Mouse (Mus musculus) granulocyte monocyte progenitor cell, adult 5-6 weeks (primary cell): ENCODE results near the gene Dctn2. TPM values are rescaled to one million over a fixed set of nuclear protein-coding genes. Genes with fewer than 3 reads are reported as not detected.
"Not testable (repeated sequence)": the region's sequence is repeated elsewhere in the genome, so short reads cannot be mapped to it uniquely, and the experiment has no call there.

Experiments
- ATAC-seq: replicated peaks from 2 replicates; pipeline ENCODE4 v1.8.0; 2016; ENCODE audit warnings: mild to moderate bottlenecking, moderate TSS enrichment, inconsistent platforms; ENCODE audit not compliant: poor library complexity, severe bottlenecking
- total RNA-seq, 2 experiments: library from RNA; stranded (forward) in 1 of 2; stranded (reverse) in 1 of 2; fragments of 200-712, 200-1000 nt in 1 of 2; fragments of >200 nt in 1 of 2; fragmentation: Nextera tagmentation in 1 of 2; gene quantifications; 2 replicates each; pipeline ENCODE4 v1.2.3; 2014 to 2017

Dctn2 gene
- total RNA-seq, 2 experiments from 2014 or later = 62.3 to 83.9 TPM

GRCm38 (mm10) chr10:127287936-127288293, 21.7 kb downstream of the Dctn2 start:
- ATAC-seq = no peak

GRCm38 (mm10) chr10:127288328-127288799, 22.2 kb downstream of the Dctn2 start:
- ATAC-seq = 0 out of 2 replicates have a peak, but pooled peaks have one; percentile 0

DNA sequence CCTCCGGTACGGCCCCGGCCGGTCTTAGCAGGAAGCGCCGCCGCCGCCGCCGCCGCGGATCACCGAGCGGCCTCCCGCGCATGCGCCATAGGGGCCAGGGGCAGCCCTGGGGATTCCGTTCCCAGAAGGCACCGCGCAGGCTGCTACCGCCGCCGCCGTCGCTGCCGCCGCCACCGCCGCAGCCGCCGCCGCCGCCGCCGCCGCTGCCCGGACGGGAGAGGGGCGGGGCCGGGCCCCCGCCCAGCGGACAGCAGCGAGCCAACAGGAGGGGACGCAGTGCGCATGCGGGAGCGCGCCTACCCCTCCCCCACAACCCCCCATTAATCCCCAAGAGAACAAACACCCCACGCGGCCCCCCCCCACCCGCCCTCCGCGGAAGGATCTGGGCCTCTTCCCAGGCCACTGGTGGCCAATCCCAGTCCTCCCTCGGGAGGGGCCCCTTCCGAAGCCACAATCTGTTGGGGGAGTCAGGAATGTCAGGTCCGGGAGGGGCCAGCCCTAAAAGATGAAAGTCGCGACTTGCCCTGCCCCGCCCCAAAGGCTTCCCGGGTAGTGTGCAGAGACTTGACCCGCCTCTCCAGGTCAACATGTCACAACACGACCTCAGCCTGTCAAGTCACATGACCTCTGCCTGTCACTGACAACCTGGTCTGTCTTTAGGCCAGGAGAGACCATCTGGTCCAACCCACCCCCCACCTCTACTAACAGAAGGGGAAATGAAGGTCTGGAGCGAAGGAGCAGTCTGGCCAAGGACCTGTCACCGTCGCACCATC, 22.8 kb downstream of the Dctn2 start, which contains the start of gene Mbd6:
Gene Mbd6, minus strand, starts transcription at position 219 of the 773 bp plus-strand sequence.
- ATAC-seq = peak; percentile 38

DNA sequence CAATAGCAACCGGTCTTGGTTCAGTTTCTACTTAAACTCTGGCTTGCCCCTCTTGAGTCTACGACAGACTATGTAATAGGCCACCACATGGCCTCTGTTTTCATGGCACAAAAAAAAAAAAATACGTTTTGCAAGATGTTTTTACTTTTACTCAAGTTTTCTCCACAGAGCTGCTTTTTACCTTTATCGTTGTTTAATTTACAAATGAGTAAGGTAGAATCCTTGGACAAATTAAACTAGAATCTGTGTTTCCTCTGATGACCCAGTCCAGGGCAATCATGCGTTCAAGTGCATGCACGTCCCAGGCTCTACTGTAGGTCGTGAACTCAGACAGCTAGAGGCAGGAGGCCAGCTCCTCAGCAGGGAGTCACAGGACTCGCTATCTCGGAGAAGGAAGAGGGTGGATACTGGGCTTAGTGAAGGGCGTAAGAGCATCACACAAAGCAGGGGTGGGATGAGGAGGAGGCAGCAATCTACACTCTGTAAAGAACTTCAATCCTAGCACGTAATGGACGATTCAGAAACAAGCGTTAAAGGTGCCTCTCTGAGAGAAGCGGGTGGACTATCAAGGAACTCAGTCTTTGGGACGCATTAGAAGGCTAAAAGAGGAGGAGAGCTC, 23.5 kb downstream of the Dctn2 start:
- no peak for ATAC-seq

DNA sequence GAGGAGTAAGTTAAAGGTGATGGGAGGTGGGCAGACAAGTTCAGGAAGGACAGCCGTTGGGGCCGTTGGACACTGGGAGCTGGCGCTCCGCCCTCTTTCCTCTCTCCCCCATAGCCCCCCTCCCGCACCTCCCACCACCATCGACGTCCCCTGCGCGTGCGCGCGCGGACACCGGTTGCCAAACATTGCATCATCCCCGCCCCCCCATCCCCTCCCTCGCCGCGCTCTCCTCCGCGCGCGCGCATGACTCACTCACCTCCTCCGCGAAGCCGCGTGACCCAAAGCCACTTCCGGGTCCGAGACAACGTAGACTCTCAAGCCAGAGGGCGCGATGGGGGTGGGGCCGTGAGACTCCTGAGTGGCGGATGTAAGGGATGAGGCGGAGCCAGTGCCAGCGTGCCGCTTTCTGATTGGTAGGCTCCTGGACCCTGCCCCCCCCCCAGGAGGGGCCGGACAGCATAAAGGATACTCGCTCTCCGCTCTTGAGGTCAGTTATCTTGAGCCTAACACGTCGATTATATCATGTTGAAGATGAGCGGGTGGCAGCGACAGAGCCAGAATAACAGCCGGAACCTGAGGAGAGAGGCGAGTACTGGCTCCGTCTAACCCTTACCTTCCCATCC, 24.2 kb downstream of the Dctn2 start:
- ATAC-seq = peak; percentile 60

GRCm38 (mm10) chr10:127290930-127291880, 25.0 kb downstream of the Dctn2 start:
- no peak; the same call in 1 of the 2 replicates for ATAC-seq

- no peak for ATAC-seq
These were observed 25.9 kb downstream of the Dctn2 start for GRCm38 (mm10) chr10:127291881-127292638.

DNA sequence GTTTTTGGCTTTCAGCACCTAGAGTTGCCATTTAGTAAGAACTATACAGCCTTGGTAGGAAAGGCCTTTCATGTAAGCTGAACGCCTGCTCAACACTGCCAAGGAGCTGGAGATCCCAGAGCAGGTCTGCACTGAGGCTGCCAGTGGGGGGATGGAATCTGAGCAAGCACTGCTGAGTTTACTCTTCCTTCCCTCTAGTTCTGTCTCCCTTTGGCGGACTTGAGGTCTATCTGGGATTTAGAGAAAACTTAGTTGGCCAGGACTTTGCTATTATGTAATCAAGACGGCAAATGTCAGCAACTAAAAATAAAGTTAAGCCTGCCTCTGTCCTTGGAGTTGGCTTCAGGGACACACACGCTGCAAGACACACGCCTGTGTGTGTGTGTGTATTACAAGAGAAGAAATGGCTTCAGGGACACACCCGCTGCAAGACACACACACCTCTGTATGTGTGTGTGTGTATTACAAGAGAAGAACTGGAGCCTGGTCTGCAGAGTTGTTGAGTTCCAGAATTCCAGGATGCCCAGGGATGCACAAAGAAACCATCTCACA, 26.9 kb downstream of the Dctn2 start:
- no peak for ATAC-seq

- no peak for ATAC-seq
These were observed 27.5 kb downstream of the Dctn2 start for GRCm38 (mm10) chr10:127293590-127294113.

DNA sequence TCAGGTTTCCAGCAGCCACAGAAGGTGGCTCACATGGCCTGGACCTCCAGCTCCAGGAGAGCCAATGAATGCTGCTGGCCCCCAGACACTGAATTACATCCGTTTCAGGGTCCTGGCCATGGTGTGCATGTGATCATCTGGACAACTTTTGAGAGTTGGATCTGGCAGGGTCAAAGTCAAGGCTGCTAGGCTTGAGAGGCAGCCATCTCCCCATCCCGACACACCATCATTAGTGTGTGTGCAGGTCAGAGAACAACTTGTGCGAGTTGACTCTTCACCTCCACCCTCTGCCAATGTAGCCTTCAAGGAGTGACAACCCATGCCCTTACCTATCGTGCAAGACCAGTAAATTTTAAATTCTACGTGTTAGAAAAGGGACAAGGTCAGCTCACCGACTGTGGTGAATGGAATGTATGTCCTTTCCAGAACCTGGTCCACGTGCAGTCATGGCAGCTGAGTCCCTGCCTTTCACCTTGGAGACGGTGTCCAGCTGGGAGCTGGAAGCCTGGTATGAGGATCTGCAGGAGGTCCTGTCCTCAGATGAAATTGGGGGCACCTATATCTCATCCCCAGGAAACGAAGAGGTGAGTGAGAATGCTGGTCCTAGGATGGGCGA, 28.8 kb downstream of the Dctn2 start:
- ATAC-seq = no peak

DNA sequence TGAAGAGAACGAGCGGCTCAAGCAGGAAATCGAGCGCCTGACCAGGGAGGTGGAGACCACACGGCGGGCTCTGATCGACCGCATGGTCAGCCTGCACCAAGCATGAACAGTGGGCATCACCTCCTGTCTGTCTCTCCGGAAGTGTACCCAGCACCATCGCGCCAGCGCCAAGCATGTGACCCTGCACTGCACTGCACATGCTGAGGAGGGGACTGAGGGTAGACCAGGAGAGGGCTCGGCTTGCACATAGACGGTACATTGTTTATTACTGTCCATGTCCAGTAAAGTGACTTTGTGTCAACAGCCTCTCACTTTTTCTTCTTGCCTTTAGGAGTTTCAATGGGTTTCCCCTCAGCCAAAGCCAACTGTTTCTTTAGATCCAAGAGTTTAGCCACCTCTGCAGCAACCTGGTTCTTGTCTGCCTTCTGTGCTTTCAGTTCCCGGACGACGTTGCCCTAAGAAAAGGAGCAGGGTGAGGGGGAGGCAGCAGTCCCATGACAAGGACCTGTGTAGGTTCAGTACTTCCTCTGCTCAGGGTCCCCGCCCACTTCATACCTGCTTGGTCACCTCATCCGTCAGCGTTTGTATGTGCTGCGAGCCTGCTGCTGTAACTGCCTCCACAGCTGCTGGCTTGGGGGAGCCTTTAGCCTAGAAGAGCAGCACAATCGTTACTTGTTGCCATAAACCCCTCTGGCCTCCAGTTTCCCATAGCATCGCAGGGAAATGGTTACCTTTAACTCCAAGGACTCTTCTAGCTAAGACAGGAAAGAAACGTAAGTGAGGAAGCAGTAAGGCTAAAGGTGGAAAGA, 30.0 kb downstream of the Dctn2 start:
- ATAC-seq = no peak

- ATAC-seq = no peak
These were observed 31.1 kb downstream of the Dctn2 start for GRCm38 (mm10) chr10:127297015-127297871.

DNA sequence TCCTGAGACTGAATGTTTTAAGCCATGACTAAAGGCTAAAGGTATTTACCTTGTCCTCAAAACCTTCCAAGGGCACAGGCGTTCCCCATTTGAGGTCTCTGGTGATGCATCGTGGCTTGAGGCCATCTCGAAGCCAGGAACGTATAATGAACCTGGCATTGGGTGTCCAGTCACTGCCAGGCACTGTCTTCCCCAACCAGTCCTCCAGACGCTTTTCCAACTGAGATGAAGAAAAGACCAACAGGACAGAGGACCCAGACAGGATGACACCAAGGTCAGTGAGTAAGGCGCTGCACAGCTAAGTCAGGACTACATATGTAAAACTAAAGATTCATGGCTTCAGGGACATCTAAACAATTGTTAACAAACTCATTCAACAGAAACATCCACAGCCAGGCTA, 34.2 kb downstream of the Dctn2 start:
- no peak for ATAC-seq

DNA sequence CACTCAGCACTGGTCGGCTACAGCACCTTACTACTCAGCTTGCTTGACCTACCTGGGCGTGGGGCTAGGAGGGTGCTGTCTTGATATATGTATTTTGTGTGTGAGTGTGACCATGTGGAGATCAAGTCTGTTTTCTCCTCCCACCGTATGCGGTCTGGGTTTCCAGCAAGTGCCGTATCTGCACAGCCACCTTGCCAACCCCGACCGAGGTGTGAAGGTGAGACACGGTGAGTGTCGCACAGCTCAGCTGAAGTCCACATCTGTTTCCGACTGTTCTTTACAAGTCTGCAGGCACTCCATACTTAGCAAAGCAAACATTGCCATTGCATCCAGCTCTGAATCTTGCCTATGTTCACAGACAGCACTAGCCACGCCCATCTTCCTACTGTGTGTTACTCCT, 37.0 kb downstream of the Dctn2 start:
- no peak for ATAC-seq

DNA sequence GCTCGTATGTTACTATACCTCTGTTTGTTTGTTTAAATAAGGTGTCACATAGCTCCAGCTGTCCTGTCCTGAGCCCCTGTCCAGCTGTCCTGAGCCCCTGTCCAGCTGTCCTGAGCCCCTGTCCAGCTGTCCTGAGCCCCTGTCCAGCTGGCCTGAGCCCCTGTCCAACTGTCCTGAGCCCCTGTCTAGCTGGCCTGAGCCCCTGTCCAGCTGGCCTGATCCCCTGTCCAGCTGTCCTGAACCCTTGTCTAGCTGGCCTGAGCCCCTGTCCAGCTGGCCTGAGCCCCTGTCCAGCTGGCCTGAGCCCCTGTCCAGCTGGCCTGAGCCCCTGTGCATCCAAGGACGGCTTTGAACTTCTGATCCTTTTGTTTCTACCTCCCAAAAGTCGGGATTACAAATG, 43.0 kb downstream of the Dctn2 start:
- not testable (repeated sequence) for ATAC-seq

DNA sequence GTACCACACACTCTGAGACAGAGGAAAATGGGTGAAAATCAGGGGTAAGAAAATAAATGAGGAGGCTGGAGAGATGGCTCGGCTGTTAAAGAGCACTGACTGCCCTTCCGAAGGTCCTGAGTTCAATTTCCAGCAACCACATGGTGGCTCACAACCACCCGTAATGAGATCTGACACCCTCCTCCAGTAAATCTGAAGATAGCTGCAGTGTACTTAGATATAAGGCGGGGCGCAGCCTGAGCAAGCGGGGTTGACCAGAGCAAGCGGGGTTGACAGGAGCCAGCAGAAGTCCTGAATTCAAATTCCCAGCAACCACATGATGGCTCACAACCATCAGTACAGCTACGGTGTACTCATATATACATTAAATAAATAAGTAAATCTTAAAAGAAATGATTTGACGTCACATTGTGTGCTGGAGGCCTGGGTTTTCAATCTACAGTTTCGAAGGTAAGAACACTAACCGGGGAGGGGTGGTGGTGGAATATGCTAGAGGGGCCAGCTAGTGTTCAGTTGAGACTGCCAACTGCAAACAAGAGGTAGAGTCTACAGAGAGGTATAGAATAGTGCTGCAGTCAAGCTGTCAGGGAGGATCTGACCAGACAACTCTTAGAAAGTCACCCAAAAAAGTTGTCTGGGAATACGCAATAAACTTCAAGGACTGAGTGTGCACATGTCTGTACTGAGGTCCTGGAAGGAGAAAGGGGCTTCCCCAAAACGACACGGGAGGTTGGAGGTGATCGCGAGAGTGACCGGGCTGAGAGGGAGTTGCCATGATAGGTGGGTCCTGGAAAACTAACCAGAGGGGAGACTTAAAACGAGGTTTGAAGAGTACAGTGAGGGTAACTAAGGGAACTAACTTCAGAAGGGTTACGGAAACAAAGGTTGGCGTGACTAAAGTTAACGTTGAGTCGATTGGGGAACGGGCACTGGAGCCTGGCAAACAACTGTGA, 44.6 kb downstream of the Dctn2 start:
- peak; percentile 67 for ATAC-seq
